8 mouse cellular contexts compared by ENCODE assay signal in genomic region chr9:63803181-63803591, GRCm38 (mm10). TPM values are rescaled to one million over a fixed set of nuclear protein-coding genes. Genes with fewer than 3 reads are reported as not detected.
A peak's percentile ranks its signal among the peaks of the same experiment; 100 is the strongest.
DNase-seq lines count a peak whose midpoint lies in the region; ATAC-seq and TF ChIP-seq lines count a peak whose summit lies in the region.

No protein-coding gene starts in this region.

- peak overlapping the region; percentile 78 for H3K27ac ChIP-seq in heart, embryonic 10.5 days
- H3K27ac ChIP-seq in hindbrain, postnatal 0 days, result no peak overlapping the region

- no peaks in the 10 kb centered on the region for H3K9me3 ChIP-seq in heart, embryonic 10.5 days
- no peaks in the 10 kb centered on the region for H3K9me3 ChIP-seq in hindbrain, postnatal 0 days (ENCODE audit: low read length)

- 0 out of 2 replicates have a peak, but pooled peaks have one; percentile 15 for ATAC-seq in hindbrain, postnatal 0 days
- no peak for ATAC-seq in megakaryocyte-erythroid progenitor cell, adult 5-6 weeks (replicated peaks; ENCODE audit: low FRiP score, low TSS enrichment, poor library complexity, severe bottlenecking)

- peaks cover 27% of the 10 kb centered on the region for H3K4me1 ChIP-seq in heart, embryonic 10.5 days
- H3K4me1 ChIP-seq in hindbrain, postnatal 0 days (ENCODE audit: insufficient read depth, low read length), result 0 out of 2 replicates have a peak, but pooled peaks cover 6% of the 10 kb centered on the region

- DNase-seq in heart, embryonic 10.5 days (ENCODE audit: low spot score), result peak; percentile 81
- DNase-seq in heart, adult 9 months (ENCODE audit: low spot score in 2 of 2), result no peak
- DNase-seq in WW6 (ENCODE audit: low read depth, low spot score), result peak; percentile 79
- no peak for DNase-seq in hindbrain, postnatal 0 days (ENCODE audit: low spot score)
- DNase-seq in lung, postnatal 10 days, result peak; percentile 36
- no peak for DNase-seq in gastrocnemius, postnatal 25 days
- DNase-seq in thymus, postnatal 4 days, result no peak

- WGBS in heart, embryonic 10.5 days, result 3% methylated on average over 8 of the region's 8 CpGs
- 20% methylated on average over 8 of the region's 8 CpGs for WGBS in hindbrain, postnatal 0 days

- H3K36me3 ChIP-seq in heart, embryonic 10.5 days, result no peaks in the 10 kb centered on the region
- no peaks in the 10 kb centered on the region for H3K36me3 ChIP-seq in hindbrain, postnatal 0 days (ENCODE audit: insufficient read depth, low read length)

- no peak overlapping the region for H3K4me2 ChIP-seq in hindbrain, postnatal 0 days (ENCODE audit: low read depth, low read length)

- no peaks in the 10 kb centered on the region for H3K27me3 ChIP-seq in heart, embryonic 10.5 days (ENCODE audit: insufficient read depth, poor library complexity, severe bottlenecking)
- no peaks in the 10 kb centered on the region for H3K27me3 ChIP-seq in hindbrain, postnatal 0 days (ENCODE audit: insufficient read depth, low read length)

- H3K9ac ChIP-seq in hindbrain, postnatal 0 days (replicated peaks; ENCODE audit: low read length), result no peak overlapping the region

- peak overlapping the region; percentile 29; the same call in 1 of the 2 replicates for H3K4me3 ChIP-seq in heart, embryonic 10.5 days
- H3K4me3 ChIP-seq in hindbrain, postnatal 0 days (ENCODE audit: low read length), result no peak overlapping the region

- no peak for TF ChIP-seq CTCF in hindbrain, postnatal 0 days (IDR thresholded peaks at IDR 0.05; ENCODE audit: low read depth)

RNA-seq across cellular contexts. Expression of gene Smad3, which starts 45.4 kb away (rescaled TPM):
- 15.2 and 20.0 TPM in 2 replicates for polyA plus RNA-seq in heart, embryonic 10.5 days (2016; fragmentation: Nextera tagmentation; extraction: Ambion mirVana)
- 26.5 and 34.0 TPM in 2 replicates for total RNA-seq in hindbrain, postnatal 0 days (2014; rRNA removed)
- polyA plus RNA-seq in hindbrain, postnatal 0 days (2015; fragmentation: Nextera tagmentation; extraction: Ambion mirVana), result 7.2 and 7.5 TPM in 2 replicates
- 14.1 and 19.7 TPM in 2 replicates for total RNA-seq in megakaryocyte-erythroid progenitor cell, adult 5-6 weeks (2014; fragmentation: Nextera tagmentation)
- 11.9 and 15.9 TPM in 2 replicates for total RNA-seq in megakaryocyte-erythroid progenitor cell, adult 5-6 weeks (2017)
- total RNA-seq in gastrocnemius, postnatal 25 days (2021), result 10 to 100 TPM; 42.7 to 67.5 TPM

Comparison
In these comparisons a context has a peak if more than half of its experiments do, and no peak if none do; other contexts are left out.
1. DNase-seq: peak in heart, embryonic 10.5 days (single experiment), WW6 (single experiment) and lung, postnatal 10 days (single experiment); none in heart, adult 9 months (0 of 2), hindbrain, postnatal 0 days (single experiment), gastrocnemius, postnatal 25 days (single experiment) and thymus, postnatal 4 days (single experiment).